Mouse (Mus musculus): Measurements from ENCODE around the gene Pitpnm1.

Pitpnm1 gene

GRCm38 (mm10) chr19:4068717-4069410, 30.9 kb upstream of the Pitpnm1 start:
- no peak for DNase-seq (ENCODE audit: low read depth, low spot score)

GRCm38 (mm10) chr19:4070311-4070710, 29.5 kb upstream of the Pitpnm1 start:
- DNase-seq (ENCODE audit: low read depth, low spot score), result no peak

DNA sequence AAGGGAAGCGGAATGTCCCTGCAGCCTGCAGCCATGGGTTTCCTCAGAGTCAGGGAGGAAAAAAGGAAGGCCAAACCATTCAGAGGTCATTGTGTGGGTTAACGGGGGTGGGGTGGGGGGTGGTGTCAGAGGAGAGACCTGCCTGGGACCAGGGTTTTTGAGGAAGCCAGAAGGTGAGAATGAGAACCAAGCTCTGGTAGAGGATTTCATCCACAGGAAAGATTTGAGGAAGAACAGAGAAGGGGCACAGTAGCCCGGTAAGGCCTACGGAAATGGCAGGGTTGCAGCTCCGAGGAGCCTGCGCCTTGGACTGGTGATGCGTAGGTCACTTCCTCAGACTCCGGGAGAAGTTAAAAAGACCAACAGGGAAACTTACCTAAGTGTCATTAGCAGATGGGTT, 29.0 kb upstream of the Pitpnm1 start:
- DNase-seq (ENCODE audit: low read depth, low spot score), result no peak

GRCm38 (mm10) chr19:4071406-4071805, 28.4 kb upstream of the Pitpnm1 start:
- no peak for DNase-seq (ENCODE audit: low read depth, low spot score)

GRCm38 (mm10) chr19:4072706-4073424, 26.9 kb upstream of the Pitpnm1 start:
- no peak for DNase-seq (ENCODE audit: low read depth, low spot score)

- no peak for DNase-seq (ENCODE audit: low read depth, low spot score)
Observed at GRCm38 (mm10) chr19:4075531-4075930, 24.3 kb upstream of the Pitpnm1 start.

GRCm38 (mm10) chr19:4079594-4079993, 20.2 kb upstream of the Pitpnm1 start:
- no peak for DNase-seq (ENCODE audit: low read depth, low spot score)

DNA sequence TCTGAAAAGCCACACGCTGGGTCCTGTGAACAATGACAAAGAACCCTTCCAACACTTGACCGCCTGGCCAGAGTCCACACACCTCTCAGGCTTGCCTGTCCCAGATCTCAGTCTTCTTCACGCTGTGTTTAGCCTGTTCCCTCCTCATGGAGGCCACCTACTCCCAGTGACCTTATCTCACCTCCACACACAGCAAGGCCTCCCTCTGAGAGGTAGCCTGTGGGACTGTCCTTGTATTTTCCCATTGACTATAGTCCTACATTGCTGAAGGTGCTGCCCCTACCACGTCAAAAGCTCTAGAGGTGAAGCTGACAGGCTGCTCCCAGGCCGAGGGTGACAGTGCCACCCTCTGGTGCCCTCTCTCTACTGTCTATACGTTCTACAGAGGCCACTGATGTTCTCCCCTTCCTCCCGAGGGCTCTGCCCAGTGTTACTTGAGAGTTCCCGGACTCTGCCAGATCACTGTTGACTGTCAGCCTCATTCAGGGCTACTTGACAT, 19.2 kb upstream of the Pitpnm1 start:
- DNase-seq (ENCODE audit: low read depth, low spot score), result no peak

DNA sequence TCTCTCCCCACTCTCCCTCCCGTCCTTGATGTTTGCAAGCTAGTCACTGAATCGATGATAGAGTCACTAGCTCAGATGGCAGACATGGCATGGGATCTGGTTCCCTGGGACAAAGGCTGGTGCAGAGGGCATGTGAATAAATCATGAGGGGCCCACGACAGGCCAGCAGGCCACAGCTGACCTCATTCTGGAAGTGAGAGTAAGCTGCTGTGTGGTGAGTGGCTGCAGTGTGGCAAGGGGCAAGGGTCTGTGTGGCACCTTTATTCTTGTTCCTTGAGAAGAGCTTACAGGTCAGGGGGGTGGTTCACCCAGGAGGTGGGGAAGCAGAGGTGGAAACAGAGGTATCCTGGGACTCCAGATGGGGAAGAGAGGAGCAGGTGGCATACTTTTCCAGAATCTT, 18.4 kb upstream of the Pitpnm1 start, which contains the start of gene Cabp2:
Cabp2 (plus strand) TSS at position 185 of the 400 bp plus-strand sequence.
- DNase-seq (ENCODE audit: low read depth, low spot score), result no peak

DNA sequence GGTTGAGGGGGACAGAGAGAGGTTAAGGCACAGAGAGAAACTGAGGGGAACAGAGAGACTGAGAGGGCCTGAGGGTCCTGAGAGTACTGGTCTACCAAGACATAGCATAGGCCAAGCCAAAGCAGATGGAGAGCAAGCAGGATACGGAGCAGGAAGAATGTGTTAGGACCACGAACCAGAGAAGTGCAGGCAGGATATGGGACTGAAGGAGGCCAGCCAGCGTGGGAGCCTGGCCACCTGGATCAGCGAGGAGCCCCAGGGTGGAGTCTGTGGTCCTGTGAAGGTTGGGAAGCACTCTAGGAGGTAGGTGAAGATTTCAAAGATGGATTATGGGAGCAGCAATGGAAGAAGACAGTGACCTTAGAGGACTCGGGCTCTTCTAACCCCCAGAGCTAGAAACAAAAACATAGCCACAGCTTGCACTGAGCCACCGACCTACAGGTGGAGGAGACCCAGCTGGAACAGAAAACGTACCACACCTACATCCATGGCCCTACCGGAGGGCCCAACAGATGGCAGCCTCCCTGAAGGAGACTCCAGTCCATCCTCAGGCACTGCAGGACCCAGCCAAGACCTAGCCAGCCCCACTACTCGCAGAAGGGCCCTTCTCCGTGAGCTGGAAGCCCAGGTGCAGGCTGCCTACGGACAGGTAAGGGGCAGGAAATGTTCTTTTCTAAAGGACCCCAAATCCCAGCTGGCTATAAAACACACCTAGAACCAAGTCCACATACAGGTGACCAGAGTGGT, 17.4 kb upstream of the Pitpnm1 start:
- no peak for DNase-seq (ENCODE audit: low read depth, low spot score)

- no peak for DNase-seq (ENCODE audit: low read depth, low spot score)
Observed at GRCm38 (mm10) chr19:4083316-4083715, 16.5 kb upstream of the Pitpnm1 start.

GRCm38 (mm10) chr19:4083826-4084225, 16.0 kb upstream of the Pitpnm1 start:
- DNase-seq (ENCODE audit: low read depth, low spot score), result no peak

- no peak for DNase-seq (ENCODE audit: low read depth, low spot score)
Observed at GRCm38 (mm10) chr19:4084984-4085383, 14.8 kb upstream of the Pitpnm1 start.

- no peak for DNase-seq (ENCODE audit: low read depth, low spot score)
Observed at GRCm38 (mm10) chr19:4086156-4086555, 13.6 kb upstream of the Pitpnm1 start.

DNA sequence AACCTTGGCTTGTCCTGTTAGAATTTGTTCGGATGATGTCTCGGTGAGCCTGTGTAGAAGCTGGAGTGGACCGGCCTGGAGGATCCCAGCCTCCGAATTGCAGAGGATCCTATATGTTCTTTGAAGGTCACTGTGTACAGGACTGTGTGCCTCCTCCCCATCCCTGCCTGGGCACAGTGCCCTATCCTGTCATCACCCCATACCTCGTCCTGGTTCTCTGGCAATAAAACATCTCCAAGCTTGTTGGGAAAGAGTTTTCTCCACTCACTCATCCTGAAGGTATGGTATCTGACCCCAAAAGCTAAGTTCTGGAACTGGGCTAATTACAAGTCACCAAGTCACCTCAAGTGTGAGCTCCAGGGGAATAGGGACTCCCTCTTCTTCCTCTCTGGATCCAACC, 12.7 kb upstream of the Pitpnm1 start:
- no peak for DNase-seq (ENCODE audit: low read depth, low spot score)

- DNase-seq (ENCODE audit: low read depth, low spot score), result no peak
Observed at GRCm38 (mm10) chr19:4088146-4088545, 11.7 kb upstream of the Pitpnm1 start.

DNA sequence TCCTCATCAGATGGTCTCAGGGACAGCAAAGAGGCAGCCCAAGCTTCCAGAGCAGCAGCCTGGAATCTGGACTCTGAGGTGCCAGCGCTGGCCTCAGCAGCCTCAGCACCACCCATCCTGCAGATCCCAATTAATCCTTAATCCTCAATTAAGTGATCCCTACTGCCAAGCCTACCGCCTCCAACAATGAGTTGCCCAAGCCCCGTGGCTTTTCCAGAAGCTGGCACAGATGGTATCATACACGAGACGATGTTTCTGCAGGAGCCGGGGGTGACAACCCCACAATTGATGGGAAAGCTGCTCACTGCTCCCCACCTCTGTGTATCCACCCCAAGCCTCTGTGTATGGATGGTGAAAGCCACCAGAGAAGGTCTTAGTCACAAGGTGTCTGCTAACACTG, 10.7 kb upstream of the Pitpnm1 start:
- no peak for DNase-seq (ENCODE audit: low read depth, low spot score)

DNA sequence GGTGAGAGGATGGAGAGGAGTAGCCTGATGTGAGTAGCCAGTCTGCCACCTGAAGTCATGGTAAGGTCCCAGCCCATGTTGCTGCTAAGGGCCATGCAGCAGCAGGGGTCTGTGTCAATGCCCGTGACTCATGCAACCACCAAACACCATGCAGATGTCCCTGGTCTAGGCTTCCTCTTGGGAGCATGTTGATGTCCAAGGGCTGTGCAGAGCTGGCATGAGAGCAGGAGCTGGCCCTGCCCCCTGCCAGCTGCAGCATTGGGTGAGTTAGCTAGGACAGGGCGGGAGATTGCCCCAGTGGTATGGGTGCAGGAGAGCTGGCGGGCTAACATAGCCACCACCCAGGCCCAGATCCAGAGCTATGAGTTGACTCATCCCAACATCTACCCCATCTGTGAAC, 9.4 kb upstream of the Pitpnm1 start:
- DNase-seq (ENCODE audit: low read depth, low spot score), result no peak

- no peak for DNase-seq (ENCODE audit: low read depth, low spot score)
Observed at GRCm38 (mm10) chr19:4091383-4091782, 8.4 kb upstream of the Pitpnm1 start.

DNA sequence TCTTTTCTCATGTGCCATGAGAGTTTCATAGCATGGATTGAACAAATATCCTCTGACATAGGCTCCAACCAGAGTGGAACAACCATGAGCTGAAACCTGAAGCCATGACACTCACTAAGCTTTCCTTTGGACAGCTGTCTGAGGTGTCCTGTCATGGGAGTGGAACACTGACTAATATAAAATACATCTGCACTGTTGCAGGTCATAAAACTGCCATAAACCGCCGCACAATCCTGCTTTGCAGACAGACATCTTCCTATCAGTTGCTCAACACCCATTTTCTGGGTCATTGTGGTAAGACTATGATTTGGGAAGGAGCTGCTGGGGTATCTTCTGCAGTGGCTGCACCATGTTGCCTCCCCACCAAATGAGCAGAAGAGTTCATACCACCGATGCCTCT, 7.0 kb upstream of the Pitpnm1 start:
- DNase-seq (ENCODE audit: low read depth, low spot score), result no peak

- no peak for DNase-seq (ENCODE audit: low read depth, low spot score)
Observed at GRCm38 (mm10) chr19:4093772-4094171, 6.0 kb upstream of the Pitpnm1 start.

DNA sequence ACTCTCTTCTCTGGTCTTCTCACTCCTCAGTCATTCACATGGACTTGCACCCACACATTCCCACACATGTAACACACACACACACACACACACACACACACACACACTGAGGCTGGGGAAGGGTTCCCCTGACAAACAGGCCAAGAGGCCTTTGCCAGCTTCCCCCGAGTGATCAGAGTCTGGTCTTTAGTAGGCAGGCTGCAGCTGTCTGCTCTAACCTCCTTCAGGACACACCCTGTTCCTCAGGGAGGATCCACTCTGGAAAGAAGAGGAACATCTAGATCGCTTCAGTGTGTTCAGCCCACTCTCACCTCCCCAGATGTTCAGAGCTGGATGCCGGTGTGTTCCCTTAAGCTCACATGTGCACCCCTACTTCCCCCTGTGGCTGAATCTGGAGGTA, 5.5 kb upstream of the Pitpnm1 start:
- no peak for DNase-seq (ENCODE audit: low read depth, low spot score)

All from forelimb bud, embryonic 11.5 days (tissue).